Mouse (Mus musculus) brain, embryonic 14.5 days (tissue): ENCODE results near the gene Sh3rf1.

ENCODE experiments used
- CTCF ChIP-seq: fragments of 200-500 bp; IDR thresholded peaks from 2 replicates; pipeline ENCODE4 v1.5.1; 2012; ENCODE audit warnings: inconsistent platforms, mild to moderate bottlenecking, moderate library complexity, borderline replicate concordance; ENCODE audit not compliant: insufficient read depth, insufficient read length; ENCODE audit errors: extremely low read depth
- POLR2A ChIP-seq: fragments of 200-500 bp; IDR thresholded peaks from 2 replicates; pipeline ENCODE4 v1.6.1; 2012; ENCODE audit warnings: mild to moderate bottlenecking, inconsistent platforms, borderline replicate concordance; ENCODE audit not compliant: poor library complexity, insufficient read depth, insufficient read length, severe bottlenecking; ENCODE audit errors: extremely low read depth

DNA sequence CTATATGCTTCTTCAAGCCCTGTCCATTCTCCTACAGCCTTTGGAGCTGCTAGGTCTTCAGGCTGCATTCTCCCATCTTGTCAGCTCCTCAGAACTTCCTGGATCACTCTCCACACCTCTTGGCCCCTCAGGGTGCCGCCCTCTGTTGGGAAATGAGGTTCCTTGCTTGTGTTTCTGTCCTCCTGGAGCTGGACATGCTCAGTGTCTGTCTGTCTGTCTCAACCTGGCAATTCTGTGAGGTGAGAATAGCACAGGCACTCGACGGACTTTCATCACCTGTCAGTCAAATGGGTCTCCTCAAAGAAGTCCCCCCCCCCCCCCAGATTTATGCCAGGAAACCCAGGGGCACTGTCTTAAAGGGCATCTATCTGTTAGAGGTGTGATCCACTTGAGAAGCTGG lies 49.2 kb downstream of the Sh3rf1 start:
- TF ChIP-seq CTCF, result no peak
- no peak for TF ChIP-seq POLR2A
